Mouse (Mus musculus) heart, embryonic 13.5 days (tissue): Measurements from ENCODE around the gene Nlgn1. TPM values are rescaled to one million over a fixed set of nuclear protein-coding genes. Genes with fewer than 3 reads are reported as not detected.

Experiments
- ATAC-seq: fragments of 200-750 bp; cut with Nextera tagmentation; 2 replicates; pipeline ENCODE4 v1.8.0; 2017; ENCODE audit warnings: moderate TSS enrichment; ENCODE audit not compliant: insufficient number of reproducible peaks, low FRiP score, low TSS enrichment; ENCODE audit errors: extremely low read depth
- H3K27ac ChIP-seq: fragments of 300-500 bp; sonication (generic); replicated peaks from 2 replicates; pipeline ENCODE4 v1.5.1; 2015; ENCODE audit warnings: moderate library complexity, mild to moderate bottlenecking, inconsistent platforms
- H3K27me3 ChIP-seq: fragments of 300-500 bp; sonication (generic); replicated peaks from 2 replicates; pipeline ENCODE4 v1.6.1; 2015; ENCODE audit warnings: mild to moderate bottlenecking, inconsistent platforms
- H3K36me3 ChIP-seq: fragments of 300-500 bp; sonication (generic); 2 replicates; pipeline ENCODE4 v1.6.1; 2015; ENCODE audit warnings: mild to moderate bottlenecking, inconsistent platforms
- H3K4me1 ChIP-seq: fragments of 300-500 bp; sonication (generic); 2 replicates; pipeline ENCODE4 v1.6.1; 2015; ENCODE audit warnings: inconsistent platforms
- H3K4me2 ChIP-seq: fragments of 300-500 bp; sonication (generic); 2 replicates; pipeline ENCODE4 v1.6.1; 2015; ENCODE audit warnings: inconsistent platforms, mild to moderate bottlenecking, moderate library complexity
- H3K4me3 ChIP-seq: fragments of 300-500 bp; sonication (generic); 2 replicates; pipeline ENCODE4 v1.5.1; 2015; ENCODE audit warnings: moderate library complexity, mild to moderate bottlenecking, inconsistent platforms
- H3K9ac ChIP-seq: fragments of 300-500 bp; sonication (generic); 2 replicates; pipeline ENCODE4 v1.6.1; 2015; ENCODE audit warnings: inconsistent platforms, mild to moderate bottlenecking, moderate library complexity
- H3K9me3 ChIP-seq: fragments of 300-500 bp; sonication (generic); 2 replicates; pipeline ENCODE4 v1.6.1; 2016; ENCODE audit warnings: inconsistent platforms
- WGBS: fragments of 180-500 bp; shearing (Covaris S2); methylation state at CpG from one replicate; pipeline ENCODE4 v1.1.7; 2015; ENCODE audit warnings: mixed read lengths; 5-methylcytosine and 5-hydroxymethylcytosine counted together
- polyA plus RNA-seq: library from polyadenylated mRNA; unstranded; fragments of >200 nt; fragmentation: Nextera tagmentation; extraction: Ambion mirVana; gene quantifications from 2 replicates; pipeline ENCODE4 v1.2.1, GENCODE M21; 2015

The Nlgn1 gene
- polyA plus RNA-seq, 1 experiment from 2014 or later, result 0.23 TPM

DNA sequence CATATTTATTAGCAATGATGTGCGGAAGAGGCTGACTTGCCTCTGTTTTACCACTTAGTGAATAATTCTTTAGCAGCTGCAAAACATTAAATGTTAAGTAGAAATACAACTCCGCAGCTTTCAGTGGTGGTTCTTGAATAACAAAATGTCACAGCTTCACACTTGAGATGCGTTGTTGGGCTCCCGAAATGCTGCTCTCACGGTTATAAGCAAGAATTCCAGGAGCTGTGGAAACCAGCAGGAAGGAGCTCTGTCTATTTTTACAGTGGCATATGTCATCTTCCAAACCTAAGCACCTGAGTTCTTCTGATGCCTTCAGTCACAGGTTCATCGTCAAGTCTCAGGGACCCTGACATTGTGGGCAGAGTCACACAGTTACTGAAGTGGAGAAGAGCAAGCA is 556.8 kb downstream of the Nlgn1 start:
- H3K4me1 ChIP-seq, result no peaks in the 10 kb centered on the region
- 71% methylated on average over 6 of the region's 6 CpGs for WGBS
- no peaks in the 10 kb centered on the region for H3K27me3 ChIP-seq
- no peaks in the 10 kb centered on the region for H3K9me3 ChIP-seq
- H3K9ac ChIP-seq, result no peak overlapping the region
- no peaks in the 10 kb centered on the region for H3K36me3 ChIP-seq
- H3K4me3 ChIP-seq, result no peak overlapping the region
- H3K27ac ChIP-seq, result no peak overlapping the region
- no peak overlapping the region for H3K4me2 ChIP-seq
- ATAC-seq, result no peak

DNA sequence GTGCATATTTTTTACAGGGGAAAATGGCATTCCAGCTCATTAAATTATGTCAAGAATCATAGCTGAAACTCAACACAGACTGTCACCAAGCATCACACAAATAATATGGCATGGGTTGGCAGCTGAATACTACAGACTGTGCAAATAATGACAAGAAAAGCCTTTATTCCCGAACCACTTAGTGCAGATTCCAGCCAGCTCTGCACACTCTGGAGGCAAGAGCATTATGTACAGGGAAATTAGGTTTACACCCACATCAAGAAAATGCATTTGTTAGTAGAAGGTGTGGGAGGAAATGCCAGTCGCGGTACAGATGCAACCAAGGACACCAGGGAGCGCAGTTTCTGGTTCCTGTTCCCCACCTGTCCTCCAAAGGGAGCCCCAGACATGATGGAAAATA is 558.4 kb downstream of the Nlgn1 start:
- Histone ChIP-seq H3K27ac (no peak overlapping the region), H3K9me3 (no peaks in the 10 kb centered on the region), H3K27me3 (no peaks in the 10 kb centered on the region), H3K9ac (no peak overlapping the region), H3K4me1 (no peaks in the 10 kb centered on the region), H3K4me2 (no peak overlapping the region), H3K4me3 (no peak overlapping the region), H3K36me3 (no peaks in the 10 kb centered on the region)
- ATAC-seq, result no peak
- WGBS, result 69% methylated on average over 4 of the region's 4 CpGs

DNA sequence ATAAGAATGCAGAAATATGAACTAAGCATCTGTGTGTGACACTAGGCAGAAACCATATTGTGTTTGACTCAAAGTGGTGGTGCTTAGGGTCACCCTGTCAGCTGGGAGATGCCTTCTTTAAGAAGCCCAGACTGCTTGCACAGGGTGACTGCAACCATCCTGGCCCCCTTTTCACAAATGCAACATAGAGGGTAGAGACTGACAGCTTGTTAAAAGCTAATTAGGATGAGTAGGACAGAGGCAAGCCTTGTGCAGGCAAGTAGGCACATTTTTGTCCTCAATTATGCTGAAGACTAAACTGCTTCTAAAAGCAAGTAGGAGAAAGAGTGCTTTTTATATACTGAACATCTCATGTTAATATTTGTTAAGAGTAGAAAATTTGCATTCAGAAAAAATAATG is 558.8 kb downstream of the Nlgn1 start:
- H3K9me3 ChIP-seq, result no peaks in the 10 kb centered on the region
- H3K9ac ChIP-seq, result no peak overlapping the region
- no peak overlapping the region for H3K4me2 ChIP-seq
- no peaks in the 10 kb centered on the region for H3K27me3 ChIP-seq
- H3K4me3 ChIP-seq, result no peak overlapping the region
- ATAC-seq, result no peak
- no peak overlapping the region for H3K27ac ChIP-seq
- H3K4me1 ChIP-seq, result no peaks in the 10 kb centered on the region
- no peaks in the 10 kb centered on the region for H3K36me3 ChIP-seq

DNA sequence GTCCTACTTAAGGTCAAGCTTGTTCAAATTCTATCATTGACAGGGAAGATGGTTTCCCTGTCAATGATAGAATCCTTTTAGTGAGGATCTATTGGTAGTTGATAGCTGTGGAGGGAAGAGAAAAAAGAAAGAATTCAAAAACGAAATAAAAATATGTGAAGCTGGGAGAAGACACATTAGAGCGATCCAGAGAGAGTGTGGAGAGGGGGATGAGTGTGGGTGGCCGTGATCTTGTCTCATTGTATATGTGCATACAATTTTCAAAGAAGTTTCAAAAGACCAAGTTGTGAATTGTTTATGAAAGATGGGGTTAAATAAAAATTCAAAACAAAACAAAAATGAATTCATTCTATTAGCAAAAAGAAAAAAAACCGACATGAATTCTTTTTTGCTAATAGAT is 568.6 kb downstream of the Nlgn1 start:
- Histone ChIP-seq H3K4me2 (no peak overlapping the region), H3K9ac (no peak overlapping the region), H3K4me1 (no peaks in the 10 kb centered on the region), H3K4me3 (no peak overlapping the region), H3K36me3 (no peaks in the 10 kb centered on the region), H3K9me3 (no peaks in the 10 kb centered on the region), H3K27ac (no peak overlapping the region), H3K27me3 (no peaks in the 10 kb centered on the region)
- 67% methylated on average over 4 of the region's 4 CpGs for WGBS
- ATAC-seq, result no peak

DNA sequence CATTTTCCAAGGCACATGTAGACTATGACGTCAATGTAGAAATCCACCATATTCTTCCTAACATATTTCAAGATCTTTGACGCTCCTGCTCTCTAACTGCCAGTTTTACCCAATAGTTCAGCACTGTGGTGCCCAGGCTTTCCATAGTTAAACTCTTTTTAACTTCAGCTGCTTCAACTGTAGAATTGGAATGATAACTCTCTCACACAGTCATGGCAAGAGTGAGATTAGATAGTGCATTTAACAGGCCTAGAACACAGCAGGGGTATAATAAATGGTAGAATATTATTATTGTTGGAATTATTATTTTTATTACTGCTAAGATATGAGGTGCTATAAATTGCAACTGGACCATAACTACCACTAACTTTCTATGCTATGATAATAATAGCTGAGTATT is 574.4 kb downstream of the Nlgn1 start:
- H3K9ac ChIP-seq, result no peak overlapping the region
- H3K36me3 ChIP-seq, result no peaks in the 10 kb centered on the region
- H3K27me3 ChIP-seq, result no peaks in the 10 kb centered on the region
- no peak overlapping the region for H3K27ac ChIP-seq
- no peak for ATAC-seq
- 85% methylated on average over 2 of the region's 2 CpGs for WGBS
- H3K4me3 ChIP-seq, result no peak overlapping the region
- H3K9me3 ChIP-seq, result no peaks in the 10 kb centered on the region
- no peak overlapping the region for H3K4me2 ChIP-seq
- H3K4me1 ChIP-seq, result no peaks in the 10 kb centered on the region

DNA sequence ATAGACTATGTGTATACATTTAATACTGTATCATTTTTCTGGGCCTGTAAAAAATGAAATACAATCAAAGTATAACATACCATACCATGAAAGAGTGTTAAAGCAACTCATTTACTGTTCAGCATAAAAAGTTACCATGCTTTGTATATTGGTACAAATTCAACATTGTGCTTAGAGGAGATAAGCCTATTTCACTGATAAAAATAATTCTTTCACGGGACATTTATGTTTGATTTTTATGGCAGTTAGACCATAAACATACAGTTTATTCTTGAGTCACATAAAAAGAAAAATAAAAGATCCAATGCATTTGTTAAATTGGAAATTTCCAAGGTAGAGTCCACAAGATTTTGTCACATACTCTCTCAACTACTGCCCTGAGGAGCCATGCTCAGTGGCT is 608.1 kb downstream of the Nlgn1 start:
- no peak for ATAC-seq
- Histone ChIP-seq H3K4me2 (no peak overlapping the region), H3K36me3 (no peaks in the 10 kb centered on the region), H3K9ac (no peak overlapping the region), H3K27me3 (no peaks in the 10 kb centered on the region), H3K9me3 (no peaks in the 10 kb centered on the region), H3K27ac (no peak overlapping the region), H3K4me1 (no peaks in the 10 kb centered on the region), H3K4me3 (no peak overlapping the region)
- WGBS, result 55% methylated on average over 1 of the region's 1 CpGs

DNA sequence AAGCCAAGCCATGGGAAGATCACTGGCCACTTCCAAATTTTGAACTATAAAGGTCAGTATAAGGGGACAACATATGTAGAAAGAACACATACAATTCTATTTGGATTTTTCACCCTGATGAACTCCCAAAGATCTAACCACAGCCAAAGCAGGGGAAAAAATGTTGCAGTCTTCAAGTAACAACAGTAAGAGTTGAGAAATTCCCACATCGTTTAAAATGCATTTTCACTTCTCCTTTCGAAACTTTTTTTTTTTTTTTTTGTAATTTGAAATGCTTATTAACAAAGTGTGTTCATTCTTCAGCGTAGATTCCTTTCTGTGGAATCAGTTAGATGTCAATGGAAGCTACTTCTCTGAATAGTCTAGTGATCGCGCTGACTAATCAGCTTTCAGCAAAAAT is 610.8 kb downstream of the Nlgn1 start:
- Histone ChIP-seq H3K4me2 (no peak overlapping the region), H3K27me3 (no peaks in the 10 kb centered on the region), H3K9ac (no peak overlapping the region), H3K36me3 (no peaks in the 10 kb centered on the region), H3K4me3 (no peak overlapping the region), H3K4me1 (no peaks in the 10 kb centered on the region), H3K9me3 (no peaks in the 10 kb centered on the region), H3K27ac (no peak overlapping the region)
- WGBS, result 72% methylated on average over 5 of the region's 5 CpGs
- no peak for ATAC-seq

DNA sequence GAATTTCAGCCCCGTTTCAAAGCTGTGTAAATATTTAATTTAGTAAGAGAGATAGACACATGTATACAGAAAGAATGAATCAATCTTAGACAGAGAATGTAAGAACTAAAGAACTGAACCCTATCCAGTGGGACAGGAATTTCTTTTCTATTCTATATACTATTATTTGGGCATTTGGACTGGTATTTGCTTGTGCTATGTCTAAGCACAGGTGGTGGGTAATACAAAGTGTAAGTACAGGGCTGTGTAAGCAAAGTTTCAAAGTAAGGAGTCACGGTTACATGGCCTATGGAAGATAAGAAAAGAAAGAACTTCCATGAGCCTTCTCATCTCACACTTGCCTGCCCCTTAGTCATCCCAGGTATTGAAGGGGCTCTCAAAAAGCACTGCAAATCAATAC is 624.9 kb downstream of the Nlgn1 start:
- Histone ChIP-seq H3K27ac (no peak overlapping the region), H3K36me3 (no peaks in the 10 kb centered on the region), H3K27me3 (no peaks in the 10 kb centered on the region), H3K4me3 (no peak overlapping the region), H3K9me3 (no peaks in the 10 kb centered on the region), H3K4me2 (no peak overlapping the region), H3K4me1 (no peaks in the 10 kb centered on the region), H3K9ac (no peak overlapping the region)
- WGBS, result 58% methylated on average over 2 of the region's 2 CpGs
- ATAC-seq, result no peak

DNA sequence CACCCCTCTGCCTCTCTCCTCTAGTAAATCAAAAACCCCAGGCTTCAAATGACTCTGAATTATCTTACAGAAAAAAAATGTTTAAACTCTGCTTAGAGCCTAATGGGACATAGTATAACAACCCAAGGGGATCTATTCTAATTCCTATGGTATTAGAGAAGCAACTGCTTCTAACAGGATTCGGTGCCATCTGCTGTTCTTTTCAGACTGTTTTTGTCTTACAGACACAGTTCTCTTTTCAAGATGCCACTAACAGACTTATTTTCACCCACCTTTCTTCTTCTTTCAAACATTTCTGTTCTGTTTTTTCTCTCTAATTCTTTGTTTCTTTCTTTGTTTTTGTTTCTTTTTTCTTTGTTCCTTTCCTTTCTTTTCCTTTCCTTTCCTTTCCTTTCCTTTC is 635.0 kb downstream of the Nlgn1 start:
- 63% methylated on average over 1 of the region's 1 CpGs for WGBS

DNA sequence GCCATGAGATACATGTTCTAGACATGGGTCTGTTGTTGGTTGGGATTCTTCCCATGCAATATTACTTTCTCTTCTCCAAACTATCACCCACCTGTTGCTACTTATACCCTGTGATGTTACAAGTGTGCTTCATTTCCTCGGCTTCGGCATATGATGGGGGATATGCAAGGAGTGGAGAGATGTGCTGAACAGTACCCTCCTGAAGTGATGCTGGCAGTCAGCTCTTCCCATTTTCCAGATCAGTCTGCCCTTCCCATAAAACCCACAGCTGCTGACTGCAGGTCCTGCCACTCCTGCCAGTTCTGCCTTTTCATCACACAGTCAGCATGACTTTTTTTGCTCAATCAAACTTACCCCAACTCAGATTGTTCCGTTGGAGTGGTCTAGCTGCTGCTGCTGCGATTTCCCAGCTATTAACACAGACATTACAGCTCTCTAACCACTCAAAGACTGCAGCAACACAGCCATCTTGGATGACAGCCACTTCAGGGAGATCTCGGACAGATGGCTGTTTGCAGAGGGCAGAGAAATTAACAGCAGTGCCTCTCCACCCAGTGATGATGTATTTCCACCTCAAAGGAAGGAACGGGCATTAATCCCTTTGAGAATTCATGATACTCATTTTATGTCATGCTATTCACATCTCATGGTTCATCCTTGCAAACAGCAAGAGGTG is 643.3 kb downstream of the Nlgn1 start:
- H3K36me3 ChIP-seq, result no peaks in the 10 kb centered on the region
- no peaks in the 10 kb centered on the region for H3K27me3 ChIP-seq
- H3K4me2 ChIP-seq, result no peak overlapping the region
- H3K4me3 ChIP-seq, result no peak overlapping the region
- WGBS, result 63% methylated on average over 6 of the region's 6 CpGs
- no peaks in the 10 kb centered on the region for H3K4me1 ChIP-seq
- no peak overlapping the region for H3K9ac ChIP-seq
- no peak overlapping the region for H3K27ac ChIP-seq
- H3K9me3 ChIP-seq, result no peaks in the 10 kb centered on the region
- ATAC-seq, result no peak

More for the DNA sequence above, 635.0 kb downstream of the Nlgn1 start:
- H3K4me1 ChIP-seq, result no peaks in the 10 kb centered on the region
- ATAC-seq, result no peak
- H3K9ac ChIP-seq, result no peak overlapping the region
- H3K27ac ChIP-seq, result no peak overlapping the region
- H3K4me3 ChIP-seq, result no peak overlapping the region
- no peaks in the 10 kb centered on the region for H3K36me3 ChIP-seq
- H3K4me2 ChIP-seq, result no peak overlapping the region
- H3K9me3 ChIP-seq, result no peaks in the 10 kb centered on the region
- no peaks in the 10 kb centered on the region for H3K27me3 ChIP-seq

DNA sequence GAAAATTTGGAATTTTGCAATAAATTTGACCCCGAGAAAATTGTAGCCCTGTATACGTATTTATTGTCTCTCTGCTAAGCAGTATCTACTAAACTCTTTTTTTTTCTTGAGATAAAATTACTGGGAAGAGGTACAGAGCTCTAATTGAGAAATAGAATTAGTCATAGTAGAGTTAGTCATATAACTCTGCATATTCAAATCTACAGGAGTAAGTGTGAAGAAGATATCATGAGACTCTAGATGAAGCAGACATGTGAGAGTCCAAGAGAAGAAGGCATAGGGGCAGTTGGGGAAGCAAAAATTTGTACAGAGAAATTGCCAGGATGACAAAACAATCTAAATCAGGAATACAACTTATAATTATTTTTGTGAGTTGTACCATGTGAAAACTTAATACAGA is 648.6 kb downstream of the Nlgn1 start:
- no peaks in the 10 kb centered on the region for H3K9me3 ChIP-seq
- no peak overlapping the region for H3K9ac ChIP-seq
- H3K4me2 ChIP-seq, result no peak overlapping the region
- ATAC-seq, result no peak
- H3K27me3 ChIP-seq, result no peaks in the 10 kb centered on the region
- H3K4me3 ChIP-seq, result no peak overlapping the region
- no peaks in the 10 kb centered on the region for H3K36me3 ChIP-seq
- H3K27ac ChIP-seq, result no peak overlapping the region
- WGBS, result 76% methylated on average over 2 of the region's 2 CpGs
- H3K4me1 ChIP-seq, result no peaks in the 10 kb centered on the region

DNA sequence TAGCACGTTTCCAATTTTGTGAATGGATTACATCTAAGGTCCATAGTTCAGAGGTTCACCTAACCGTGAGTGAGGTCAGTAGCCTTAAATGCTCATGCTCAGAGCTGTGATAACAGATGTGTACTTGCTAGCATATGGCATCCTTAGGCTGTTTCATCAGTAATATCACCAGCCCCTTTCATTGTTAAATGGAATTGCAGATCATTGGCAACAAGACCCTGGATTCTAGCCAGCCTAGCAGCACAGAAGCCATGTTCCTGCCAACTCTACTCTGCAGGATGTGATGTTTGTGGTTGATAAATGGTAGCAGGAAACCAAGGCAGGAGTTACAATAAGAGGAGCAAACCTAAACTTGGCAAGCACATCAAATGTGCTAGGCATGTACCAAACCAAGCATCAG is 652.9 kb downstream of the Nlgn1 start:
- H3K9ac ChIP-seq, result no peak overlapping the region
- H3K36me3 ChIP-seq, result no peaks in the 10 kb centered on the region
- no peaks in the 10 kb centered on the region for H3K9me3 ChIP-seq
- H3K27me3 ChIP-seq, result no peaks in the 10 kb centered on the region
- H3K4me2 ChIP-seq, result no peak overlapping the region
- H3K4me3 ChIP-seq, result no peak overlapping the region
- no peaks in the 10 kb centered on the region for H3K4me1 ChIP-seq
- H3K27ac ChIP-seq, result no peak overlapping the region
- ATAC-seq, result no peak
- 46% methylated on average over 2 of the region's 2 CpGs for WGBS
